Mouse (Mus musculus) brain, adult 2 months (tissue): ENCODE measurements at regions not wholly inside any gene's neighbourhood (a gene's known extent, or its start where the extent isn't known, plus 50 kb on each side); places are given as distances from the start of the nearest gene placed in this dataset.
"Not testable (repeated sequence)": the region's sequence is repeated elsewhere in the genome, so short reads cannot be mapped to it uniquely, and the experiment has no call there.

Experiments used
- DNase-seq: peaks from one replicate; pipeline ENCODE4 v3.0.0; 2011; ENCODE audit warnings: low read depth, low spot score

DNA sequence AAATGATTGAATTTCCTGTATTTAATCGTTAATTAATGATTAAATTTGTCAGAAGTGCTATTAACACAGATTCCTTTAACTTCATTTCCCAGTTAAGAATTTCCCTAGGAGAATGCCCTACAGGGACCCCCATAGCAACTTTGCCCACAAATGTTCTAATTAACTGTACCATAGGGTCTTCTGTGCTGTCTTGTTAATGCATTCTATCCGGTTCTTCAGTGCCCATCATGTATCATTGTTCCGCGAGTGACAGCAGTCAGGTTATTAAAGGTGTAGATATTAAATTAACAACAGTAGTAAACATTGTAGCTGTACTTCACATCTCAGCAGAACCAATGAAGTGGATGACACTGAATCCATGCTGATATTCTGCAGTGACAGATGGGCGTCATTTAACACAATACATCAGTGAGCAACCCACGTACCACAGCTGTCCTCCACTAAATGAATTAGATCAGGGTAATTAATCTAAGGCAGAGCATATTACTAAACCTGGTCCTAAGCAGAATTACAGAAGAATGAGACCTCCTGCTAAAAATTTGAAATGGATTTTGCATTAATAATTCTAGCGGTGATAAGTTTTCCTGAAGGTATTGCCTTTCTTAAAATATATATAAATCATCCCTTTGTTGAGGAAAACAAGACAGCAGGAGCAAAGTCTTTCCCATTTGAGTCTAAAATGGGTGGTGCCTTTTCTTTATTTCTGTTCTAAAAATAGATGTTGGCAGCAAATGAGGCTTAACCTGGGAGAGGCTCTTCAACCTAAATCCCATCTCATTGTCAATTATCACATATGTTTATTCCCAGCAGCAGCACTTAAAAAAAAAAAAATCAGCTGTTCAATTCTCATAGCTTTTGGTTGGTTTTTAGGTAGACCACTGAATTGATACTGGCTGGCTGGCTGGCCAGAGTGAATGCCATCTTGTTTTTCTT, 872.3 kb downstream of the Nxph1 start:
- DNase-seq, result peak; percentile 15

DNA sequence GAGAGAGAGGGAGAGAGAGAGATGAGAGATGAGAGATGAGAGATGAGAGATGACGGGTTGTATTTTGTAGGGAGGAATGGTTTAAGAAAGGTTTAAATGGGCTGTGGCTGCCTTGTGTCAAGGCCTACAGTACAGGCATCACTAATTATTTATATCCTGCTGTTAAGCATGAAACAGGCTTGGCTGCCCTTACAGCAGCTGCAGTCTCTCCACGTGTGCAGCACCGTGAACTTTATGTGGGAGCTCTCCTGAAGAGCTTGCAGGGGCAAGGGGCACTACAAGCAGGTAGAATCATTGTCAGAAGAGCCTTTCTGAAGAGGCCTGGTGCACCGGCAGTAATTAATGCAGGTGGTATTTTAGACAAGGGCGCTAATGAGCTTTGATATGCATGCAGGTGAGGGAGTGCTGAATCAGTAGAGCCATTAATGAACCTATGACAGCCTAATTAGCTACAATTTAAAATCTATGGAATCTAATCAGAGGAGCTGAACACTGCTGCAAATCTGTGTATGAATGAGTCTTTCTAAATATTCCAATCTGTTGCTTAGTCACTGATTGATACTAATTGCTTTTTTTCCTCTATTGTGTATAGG, 886.7 kb downstream of the Nxph1 start:
- peak; percentile 6 for DNase-seq

DNA sequence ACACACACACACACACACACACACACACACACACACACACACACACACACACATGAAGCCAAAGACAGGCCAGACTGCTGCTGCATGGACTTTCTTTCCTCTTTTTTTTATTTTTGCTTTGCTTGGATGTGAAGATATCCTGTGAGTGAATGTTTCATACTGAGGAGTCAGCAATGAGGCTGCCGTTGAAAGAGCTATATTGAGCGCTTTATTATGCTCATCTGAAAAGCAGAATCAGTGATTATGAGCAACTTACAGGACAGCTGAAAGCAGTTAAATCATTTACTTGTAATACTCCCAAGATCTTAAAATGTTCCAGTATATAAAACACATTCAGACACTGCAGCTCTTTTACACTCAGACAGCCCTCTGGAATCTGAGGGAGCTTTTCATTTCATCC, 894.2 kb downstream of the Nxph1 start:
- DNase-seq, result peak; percentile 25

DNA sequence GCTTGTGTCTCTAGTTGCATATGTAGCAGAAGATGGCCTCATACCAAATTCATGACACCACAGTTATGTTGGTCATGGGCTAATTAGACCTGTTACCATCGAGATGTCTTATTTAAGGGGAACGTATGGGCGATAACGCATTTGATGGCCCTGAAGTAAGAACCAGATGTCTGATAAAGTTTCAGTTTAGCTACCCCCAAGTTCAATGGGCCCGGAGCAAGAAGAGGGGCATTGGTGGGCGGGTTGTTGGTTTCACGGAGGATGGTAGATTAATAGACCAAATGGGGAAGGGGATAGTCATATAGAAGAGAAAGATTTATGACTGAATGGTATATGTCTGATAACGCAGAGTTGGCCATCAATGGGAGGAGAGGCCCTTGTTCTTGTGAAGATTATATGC, 941.6 kb downstream of the Nxph1 start:
- not testable (repeated sequence) for DNase-seq
